Mouse (Mus musculus): Measurements from ENCODE around the gene Nfia.

Gene Nfia

GRCm38 (mm10) chr4:97948250-97948649 lies 175.7 kb downstream of the Nfia start:
- no peak for DNase-seq (ENCODE audit: low read depth, low spot score)

DNA sequence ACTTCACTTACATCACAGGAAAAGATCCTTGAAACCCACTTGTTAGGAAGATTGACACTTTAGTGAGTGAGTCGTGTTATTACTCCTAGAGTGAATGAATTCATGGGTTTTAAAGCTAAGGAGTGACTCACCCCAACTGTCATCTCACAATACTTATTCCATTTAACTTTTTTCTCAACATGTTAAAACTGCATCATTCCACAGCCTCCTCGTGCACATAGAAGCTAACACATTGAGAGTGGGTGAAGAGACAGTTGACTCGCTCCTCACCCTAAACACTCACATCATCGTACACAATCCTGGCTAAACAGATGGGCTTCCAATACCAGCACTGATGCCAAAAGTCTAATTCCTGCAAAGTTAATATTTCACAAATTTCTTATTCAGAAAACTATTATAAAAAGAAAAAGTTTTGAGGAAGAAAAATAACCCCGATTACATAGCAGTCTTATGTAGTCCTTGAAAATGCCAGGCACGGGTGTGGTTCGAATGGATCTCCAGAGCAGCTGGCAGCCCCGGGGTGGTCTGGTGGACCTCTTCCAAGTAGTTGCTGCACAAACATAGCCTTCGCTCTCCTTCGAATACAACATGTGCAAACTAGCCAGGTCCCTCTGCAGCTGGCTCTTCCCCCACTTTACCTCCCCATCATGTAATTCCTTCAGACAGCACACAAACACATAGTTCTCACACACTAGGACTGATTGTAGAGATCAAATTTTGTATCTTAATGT lies 178.0 kb downstream of the Nfia start:
- DNase-seq (ENCODE audit: low read depth, low spot score) = no peak

DNA sequence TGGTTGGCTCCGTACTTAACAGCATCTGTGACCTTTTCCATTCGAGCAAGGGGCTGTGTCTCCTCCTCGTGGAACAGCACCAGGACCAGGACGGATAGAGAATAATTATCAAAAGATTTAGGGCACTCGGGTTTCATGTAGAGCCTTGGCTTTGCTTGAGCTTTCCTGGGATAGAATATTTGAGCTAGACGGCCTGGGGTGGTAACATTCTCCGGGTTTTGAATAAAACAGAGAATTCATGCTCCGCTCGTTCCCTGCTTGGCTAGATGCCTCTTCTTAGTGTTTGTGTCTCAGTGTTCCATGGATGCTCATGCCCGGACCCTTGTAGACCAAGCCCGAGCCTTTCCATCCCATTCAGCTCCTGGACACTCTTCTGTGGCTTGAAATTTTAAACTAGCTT lies 181.4 kb downstream of the Nfia start:
- DNase-seq (ENCODE audit: low read depth, low spot score) = no peak

GRCm38 (mm10) chr4:97958121-97958520 lies 185.6 kb downstream of the Nfia start:
- no peak for DNase-seq (ENCODE audit: low read depth, low spot score)

GRCm38 (mm10) chr4:97962856-97963255 lies 190.3 kb downstream of the Nfia start:
- DNase-seq (ENCODE audit: low read depth, low spot score) = no peak

- DNase-seq (ENCODE audit: low read depth, low spot score) = no peak
Measured at GRCm38 (mm10) chr4:97963951-97964350, 191.4 kb downstream of the Nfia start.

DNA sequence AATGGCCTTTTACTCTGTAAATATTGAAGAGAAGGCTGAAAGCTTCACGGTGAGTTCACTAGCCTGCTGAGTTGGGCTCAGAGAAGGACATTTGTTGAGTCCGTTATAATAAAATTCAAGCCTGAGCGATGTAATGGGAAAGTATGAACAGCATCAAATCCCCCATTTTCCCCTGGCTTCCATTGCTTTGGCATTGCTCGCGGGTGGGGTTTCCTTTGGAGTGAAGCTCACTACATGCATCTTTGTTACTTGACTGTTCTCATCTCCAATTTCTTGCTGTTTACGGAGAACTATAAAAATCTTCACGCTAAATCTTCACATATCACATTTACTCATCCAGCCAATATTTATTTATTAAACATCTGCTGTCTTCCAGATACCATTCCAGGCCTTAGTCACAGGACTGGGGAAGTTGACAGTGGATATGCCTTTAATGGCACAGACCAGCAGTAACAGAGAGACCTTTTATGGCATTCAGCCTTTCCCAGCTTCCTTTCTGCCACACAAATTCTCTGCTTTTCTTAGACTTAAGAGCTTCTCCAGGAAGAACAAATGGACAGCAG lies 196.3 kb downstream of the Nfia start:
- no peak for DNase-seq (ENCODE audit: low read depth, low spot score)

DNA sequence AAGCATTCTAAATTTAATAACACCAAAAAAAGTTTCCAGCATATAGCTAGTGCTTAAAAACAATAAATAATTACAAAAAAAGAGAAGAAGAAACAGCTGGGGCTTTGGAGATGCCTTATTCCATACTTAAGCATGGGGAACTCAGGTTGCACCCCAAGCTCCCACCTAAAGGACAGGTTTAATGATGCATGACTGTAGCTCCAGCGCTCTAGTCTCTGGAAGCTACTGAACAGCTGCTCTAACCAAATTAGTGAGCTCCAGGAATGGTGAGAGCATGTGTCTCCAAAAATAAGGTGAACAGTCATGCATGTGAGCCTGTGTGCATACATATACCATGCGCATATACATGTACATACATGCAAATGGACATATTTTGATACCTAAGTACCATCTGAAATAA lies 200.5 kb downstream of the Nfia start:
- DNase-seq (ENCODE audit: low read depth, low spot score) = no peak

DNA sequence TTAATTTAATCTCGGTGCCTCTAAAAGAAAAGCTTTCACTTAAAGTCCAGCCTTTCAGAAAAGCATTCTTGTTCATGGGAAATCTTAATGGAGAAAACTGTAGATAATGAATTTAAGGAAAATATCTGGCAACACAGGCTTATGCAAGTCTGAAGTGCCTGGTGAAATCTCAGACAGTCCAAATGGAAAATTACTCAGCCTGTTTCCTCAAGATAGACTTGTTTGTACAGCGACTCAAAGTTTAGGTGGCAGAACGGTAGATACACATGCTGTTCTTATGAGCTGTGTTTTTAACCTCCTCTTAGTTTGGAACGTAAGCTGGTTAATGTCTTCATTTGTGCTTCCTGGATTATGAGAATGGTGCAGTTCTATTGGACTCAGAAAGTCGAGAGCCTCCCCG lies 201.5 kb downstream of the Nfia start:
- no peak for DNase-seq (ENCODE audit: low read depth, low spot score)

- no peak for DNase-seq (ENCODE audit: low read depth, low spot score)
Measured at GRCm38 (mm10) chr4:97976891-97977290, 204.4 kb downstream of the Nfia start.

DNA sequence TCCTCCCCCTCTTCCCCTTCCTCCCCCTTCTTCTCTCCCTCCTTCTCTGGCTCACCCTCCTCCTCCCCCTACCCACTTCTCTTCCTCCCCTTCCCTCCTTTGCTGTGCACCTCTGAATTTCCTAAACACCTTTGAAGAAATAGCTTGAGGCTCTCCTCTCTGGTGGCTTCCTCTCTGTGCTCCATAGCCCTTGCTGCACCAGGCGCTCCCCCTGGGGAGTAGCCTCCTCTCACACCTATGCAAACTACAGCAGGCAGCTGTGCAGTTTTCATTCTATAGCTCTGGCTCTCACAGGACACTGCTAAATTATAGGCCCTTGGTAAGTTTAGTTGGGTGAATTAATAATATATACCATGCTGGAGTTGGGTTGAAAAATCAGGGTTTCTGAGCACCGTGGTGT lies 211.8 kb downstream of the Nfia start:
- DNase-seq (ENCODE audit: low read depth, low spot score) = no peak

DNA sequence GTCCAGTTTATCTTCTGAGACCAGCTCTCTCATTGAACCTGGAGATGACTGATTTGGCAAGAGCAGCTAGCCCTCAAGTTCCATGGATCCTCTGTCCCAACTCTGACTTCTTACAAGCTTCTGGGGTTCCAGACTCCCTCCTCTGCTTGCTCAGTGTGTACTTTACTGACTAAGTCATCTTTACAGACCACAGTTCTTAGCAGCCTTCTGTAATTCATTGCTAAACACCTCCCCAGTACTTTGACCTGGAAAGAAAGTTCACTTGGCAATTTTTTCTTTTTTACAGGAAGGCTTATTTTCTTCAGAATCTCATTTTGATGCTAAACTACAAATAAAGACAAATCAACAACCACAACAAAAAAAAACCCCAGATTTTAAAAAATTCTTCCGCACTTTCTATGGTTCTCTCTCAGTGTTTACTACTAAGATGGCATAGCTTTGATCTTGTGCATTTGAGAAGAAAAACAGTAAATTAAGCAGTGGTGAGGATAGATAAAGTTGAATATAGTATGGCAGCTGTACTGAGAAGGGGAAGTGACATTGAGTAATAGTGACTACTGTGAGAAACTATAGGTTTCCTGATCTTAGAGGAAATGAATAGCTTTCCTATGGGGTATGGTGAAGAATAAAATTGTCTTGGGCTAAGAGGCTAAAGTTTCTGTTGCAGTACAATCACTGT lies 213.7 kb downstream of the Nfia start:
- no peak for DNase-seq (ENCODE audit: low read depth, low spot score)

DNA sequence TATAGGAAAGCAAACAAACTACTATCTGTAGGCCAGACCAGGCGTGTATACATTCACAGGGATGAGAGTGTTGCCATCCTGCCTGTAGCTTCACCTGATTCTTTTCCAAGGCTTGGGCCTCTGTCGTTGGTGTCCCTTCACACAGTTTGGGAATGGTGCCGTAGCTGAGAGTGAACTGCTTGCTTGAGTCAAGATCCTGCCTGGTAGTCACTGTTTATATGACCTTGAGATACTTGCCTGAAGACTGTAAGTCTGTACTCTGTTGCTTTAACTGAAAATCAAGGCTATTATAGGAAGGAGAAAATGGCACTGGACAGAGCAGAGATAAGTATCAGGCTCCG lies 214.2 kb downstream of the Nfia start:
- no peak for DNase-seq (ENCODE audit: low read depth, low spot score)

DNA sequence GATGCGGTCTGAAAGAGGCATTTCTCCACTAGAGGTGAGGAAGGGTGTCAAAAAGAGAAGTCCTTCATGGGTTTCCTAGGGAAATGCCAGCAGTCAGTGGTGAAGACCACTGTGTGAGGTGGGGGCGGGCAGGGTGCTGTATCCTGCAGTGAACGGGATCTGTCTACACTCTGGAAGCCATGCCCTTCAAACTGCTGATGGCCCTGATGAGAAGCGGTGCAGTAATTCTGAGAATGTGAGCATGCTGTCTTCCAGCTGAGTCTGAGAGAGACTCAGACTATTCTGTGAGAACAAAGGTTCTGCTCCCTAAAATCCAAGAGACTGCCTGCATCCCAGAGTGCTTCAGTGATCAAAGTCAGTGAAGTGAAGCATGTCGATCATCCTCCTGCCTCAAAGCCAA lies 216.2 kb downstream of the Nfia start:
- DNase-seq (ENCODE audit: low read depth, low spot score) = no peak

DNA sequence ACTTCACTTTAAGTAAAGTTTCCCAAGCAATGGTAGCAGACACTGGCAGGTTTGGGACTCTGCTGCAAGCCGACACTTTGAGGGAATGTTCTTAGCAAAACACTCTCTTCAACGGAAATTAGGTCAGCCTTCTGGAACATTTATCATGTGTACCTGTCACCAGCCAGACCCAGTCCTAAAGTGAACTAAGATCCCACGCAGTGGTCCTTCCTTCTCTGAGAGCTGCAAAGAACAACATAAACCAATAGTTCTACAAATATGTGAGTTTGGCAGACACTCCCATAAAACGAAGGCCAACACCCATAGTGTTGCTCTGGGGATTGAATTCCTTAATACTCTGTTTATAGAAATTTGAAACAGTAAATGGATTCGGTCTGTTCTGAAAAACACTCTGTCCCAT lies 217.9 kb downstream of the Nfia start:
- no peak for DNase-seq (ENCODE audit: low read depth, low spot score)

- DNase-seq (ENCODE audit: low read depth, low spot score) = no peak
Measured at GRCm38 (mm10) chr4:97991395-97991794, 218.9 kb downstream of the Nfia start.

GRCm38 (mm10) chr4:97991880-97992279 lies 219.3 kb downstream of the Nfia start:
- no peak for DNase-seq (ENCODE audit: low read depth, low spot score)

DNA sequence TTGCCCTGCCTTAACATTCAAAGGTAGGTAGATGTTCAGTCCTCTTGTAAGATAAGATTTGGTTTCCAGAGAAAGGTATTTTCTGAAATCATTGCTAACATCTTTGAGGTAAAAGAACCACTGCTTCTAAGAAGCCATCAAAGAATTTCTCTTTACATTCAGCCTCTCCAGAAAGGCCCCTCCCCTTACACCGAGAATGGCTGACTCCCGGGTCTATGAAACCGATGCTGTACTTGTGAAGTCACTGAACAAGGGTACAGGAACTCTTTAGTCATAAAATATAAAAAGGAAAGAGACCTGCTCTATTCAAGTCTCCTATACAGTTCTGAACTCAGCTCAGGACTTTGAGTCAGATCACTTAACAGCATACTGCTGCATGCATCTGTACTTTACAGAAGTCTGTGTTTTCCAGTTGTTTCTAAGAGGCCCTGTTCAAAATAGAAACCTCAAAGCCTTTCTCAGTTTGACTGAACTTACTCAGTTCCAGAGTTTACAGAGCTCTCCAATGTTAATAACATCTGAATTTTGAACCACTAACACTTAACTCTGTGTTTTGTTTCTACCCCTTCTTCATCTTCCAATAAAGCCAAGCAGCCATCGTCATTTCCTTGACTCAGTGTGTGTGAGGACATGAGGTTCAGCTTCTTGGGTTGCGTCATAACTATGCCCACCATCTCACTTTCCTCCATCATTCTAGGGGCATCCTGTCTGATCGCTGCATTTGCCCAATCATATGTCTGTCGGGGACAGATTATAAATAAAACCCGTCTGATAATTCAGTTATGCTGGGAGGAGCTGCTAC lies 223.6 kb downstream of the Nfia start:
- DNase-seq (ENCODE audit: low read depth, low spot score) = no peak

- DNase-seq (ENCODE audit: low read depth, low spot score) = no peak
Measured at GRCm38 (mm10) chr4:97997151-97997817, 224.8 kb downstream of the Nfia start.

GRCm38 (mm10) chr4:98002206-98002605 lies 229.7 kb downstream of the Nfia start:
- no peak for DNase-seq (ENCODE audit: low read depth, low spot score)

DNA sequence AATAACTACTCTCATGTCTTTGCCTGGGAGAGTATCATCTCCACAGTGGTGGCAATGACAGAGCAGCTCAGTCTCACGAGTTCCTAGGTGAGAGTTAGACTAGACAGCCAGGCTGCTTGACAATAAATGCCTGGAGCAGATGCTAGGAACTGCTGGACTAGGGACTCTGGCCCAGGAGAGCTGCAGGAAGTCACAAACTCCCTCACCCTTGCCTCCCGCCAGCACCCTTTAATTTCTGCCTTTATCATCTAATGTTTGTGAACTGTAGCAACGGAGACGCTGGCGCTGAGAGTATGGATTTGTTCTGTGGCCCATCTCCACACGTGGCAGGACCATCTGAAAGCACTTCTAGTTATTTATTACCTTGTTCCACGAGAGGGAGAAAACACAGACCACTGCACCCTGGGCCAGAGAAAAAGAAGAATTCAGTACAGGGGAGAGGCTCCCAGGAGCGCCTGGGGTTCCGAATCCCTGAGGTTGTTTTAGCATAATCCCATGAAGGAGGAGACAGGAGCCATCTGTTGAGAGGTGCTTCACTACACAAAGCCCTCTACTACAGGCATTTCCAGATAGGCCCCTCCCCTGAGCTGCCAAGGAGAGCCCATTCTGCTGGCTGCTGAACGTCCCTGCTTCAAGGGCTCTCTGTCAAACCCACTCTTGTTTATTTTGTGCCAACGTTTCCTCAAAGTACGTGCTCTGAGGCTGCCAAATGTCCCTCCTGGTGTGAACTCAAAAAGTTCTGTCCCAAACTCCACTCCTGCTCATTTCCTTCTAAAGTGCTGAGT lies 231.0 kb downstream of the Nfia start:
- DNase-seq (ENCODE audit: low read depth, low spot score) = no peak
